Mouse (Mus musculus): ENCODE data around the gene Eps15. TPM values are rescaled to one million over a fixed set of nuclear protein-coding genes. Genes with fewer than 3 reads are reported as not detected.
A peak's percentile ranks its signal among the peaks of the same experiment; 100 is the strongest.

Eps15 gene
- total RNA-seq, 4 experiments from 2014 or later: 195 to 231 (median 218) TPM

GRCm38 (mm10) chr4:109267452-109267851 lies 12.6 kb upstream of the Eps15 start:
- DNase-seq (ENCODE audit: low spot score in 2 of 2): no peak

GRCm38 (mm10) chr4:109268903-109269302 lies 11.2 kb upstream of the Eps15 start:
- no peak for DNase-seq (ENCODE audit: low spot score in 2 of 2)

- DNase-seq (ENCODE audit: low spot score in 2 of 2): no peak
These were observed 8.3 kb upstream of the Eps15 start for GRCm38 (mm10) chr4:109271803-109272202.

GRCm38 (mm10) chr4:109273586-109274240 lies 6.4 kb upstream of the Eps15 start:
- peak in 1 of 2 experiments; percentile 23 for DNase-seq (ENCODE audit: low spot score in 2 of 2)

GRCm38 (mm10) chr4:109280459-109281160 lies 542 bp downstream of the Eps15 start:
- no peak for DNase-seq (ENCODE audit: low spot score in 2 of 2)

GRCm38 (mm10) chr4:109281161-109281560 lies 1.1 kb downstream of the Eps15 start:
- DNase-seq (ENCODE audit: low spot score in 2 of 2): no peak

- DNase-seq (ENCODE audit: low spot score in 2 of 2): no peak
These were observed 1.9 kb downstream of the Eps15 start for GRCm38 (mm10) chr4:109281946-109282345.

GRCm38 (mm10) chr4:109294629-109295028 lies 14.6 kb downstream of the Eps15 start:
- no peak for DNase-seq (ENCODE audit: low spot score in 2 of 2)

GRCm38 (mm10) chr4:109296510-109296909 lies 16.4 kb downstream of the Eps15 start:
- DNase-seq (ENCODE audit: low spot score in 2 of 2): no peak

- DNase-seq (ENCODE audit: low spot score in 2 of 2): no peak
These were observed 19.1 kb downstream of the Eps15 start for GRCm38 (mm10) chr4:109299136-109299535.

GRCm38 (mm10) chr4:109316941-109317894 lies 37.1 kb downstream of the Eps15 start:
- no peak for DNase-seq (ENCODE audit: low spot score in 2 of 2)

- no peak for DNase-seq (ENCODE audit: low spot score in 2 of 2)
These were observed 56.7 kb downstream of the Eps15 start for GRCm38 (mm10) chr4:109336796-109337195.

GRCm38 (mm10) chr4:109341222-109341621 lies 61.2 kb downstream of the Eps15 start:
- DNase-seq (ENCODE audit: low spot score in 2 of 2): peak in 1 of 2 experiments; percentile 23

- DNase-seq (ENCODE audit: low spot score in 2 of 2): peak in 1 of 2 experiments; percentile 25
These were observed 62.9 kb downstream of the Eps15 start for GRCm38 (mm10) chr4:109342783-109343485.

- peak; percentile 41 to 58 for DNase-seq (ENCODE audit: low spot score in 2 of 2)
These were observed 63.8 kb downstream of the Eps15 start for GRCm38 (mm10) chr4:109343909-109344308.

- DNase-seq (ENCODE audit: low spot score in 2 of 2): no peak
These were observed 98.0 kb downstream of the Eps15 start for GRCm38 (mm10) chr4:109378107-109378506.

- no peak for DNase-seq (ENCODE audit: low spot score in 2 of 2)
These were observed 102.4 kb downstream of the Eps15 start for GRCm38 (mm10) chr4:109382457-109382856.

GRCm38 (mm10) chr4:109385599-109385998 lies 105.5 kb downstream of the Eps15 start:
- DNase-seq (ENCODE audit: low spot score in 2 of 2): no peak

GRCm38 (mm10) chr4:109393229-109393779 lies 113.2 kb downstream of the Eps15 start:
- no peak for DNase-seq (ENCODE audit: low spot score in 2 of 2)

- no peak for DNase-seq (ENCODE audit: low spot score in 2 of 2)
These were observed 113.8 kb downstream of the Eps15 start for GRCm38 (mm10) chr4:109393902-109394301.
